Mouse (Mus musculus): ENCODE measurements around the gene Tln1. TPM values are rescaled to one million over a fixed set of nuclear protein-coding genes. Genes with fewer than 3 reads are reported as not detected.
A peak's percentile ranks its signal among the peaks of the same experiment; 100 is the strongest.

Tln1 gene
- polyA plus RNA-seq, 1 experiment from 2014 or later: 112 TPM

DNA sequence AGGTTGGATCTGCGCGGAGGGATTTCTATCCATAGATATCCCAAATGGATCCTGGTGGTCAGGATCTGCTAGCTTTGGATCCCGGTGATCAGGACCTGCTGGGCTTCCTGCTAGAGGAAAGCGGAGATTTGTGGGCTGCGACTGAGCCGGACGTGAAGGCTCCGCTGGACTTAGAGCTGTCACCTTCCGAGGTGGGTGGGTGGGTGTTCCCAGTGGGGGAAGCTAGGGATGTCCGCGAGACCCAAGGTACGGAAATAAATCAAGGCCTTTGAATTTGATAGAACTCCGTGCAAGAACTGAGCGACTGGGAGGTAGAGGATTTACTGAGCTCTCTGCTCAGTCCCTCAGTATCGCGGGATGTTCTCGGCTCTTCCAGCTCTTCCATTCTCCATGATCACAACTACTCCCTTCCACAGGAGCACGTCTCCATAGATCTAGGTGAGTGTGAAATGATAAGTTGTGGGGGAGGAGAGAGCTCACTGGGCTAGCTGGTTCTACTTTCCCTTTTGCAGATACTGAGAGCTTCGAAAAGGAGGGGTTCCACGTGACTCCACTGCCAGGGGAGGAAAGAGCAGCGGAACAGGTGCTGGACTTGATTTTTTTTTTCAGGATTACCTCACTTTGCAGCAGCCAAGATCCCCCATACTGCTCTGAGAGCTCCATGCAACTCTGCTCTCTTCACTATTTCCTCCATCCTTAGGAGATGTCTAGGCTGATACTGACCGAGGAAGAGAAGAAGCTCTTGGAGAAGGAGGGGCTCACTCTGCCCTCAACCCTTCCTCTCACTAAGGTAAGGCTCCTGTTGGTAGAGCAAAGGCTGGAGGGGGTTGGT lies 494 bp upstream of the Tln1 start:
- no peak for TF ChIP-seq CTCF (IDR thresholded peaks at IDR 0.05)
- H3K27me3 ChIP-seq: no peaks in the 10 kb centered on the region
- CTCF ChIA-PET: interaction anchor here (0.8 to 2.8 kb wide), 7 partner anchors 10 to 109 kb away, joined by 3 to 9 read pairs (median 3); partner anchors contain the start of genes Ccdc107, Gba2 and Rgp1
- ATAC-seq: no peak
- no peak for DNase-seq (ENCODE audit: low read depth, low spot score)
- POLR2A ChIA-PET: interaction anchor here (0.7 to 1.8 kb wide), 2 partner anchors 16 to 150 kb away, joined by 3 to 4 read pairs; no protein-coding TSS in a partner anchor
- in situ Hi-C loops (cut with MboI; ENCODE audit: low pct_unique_long_range_greater_than_20kb): no loop called here

DNA sequence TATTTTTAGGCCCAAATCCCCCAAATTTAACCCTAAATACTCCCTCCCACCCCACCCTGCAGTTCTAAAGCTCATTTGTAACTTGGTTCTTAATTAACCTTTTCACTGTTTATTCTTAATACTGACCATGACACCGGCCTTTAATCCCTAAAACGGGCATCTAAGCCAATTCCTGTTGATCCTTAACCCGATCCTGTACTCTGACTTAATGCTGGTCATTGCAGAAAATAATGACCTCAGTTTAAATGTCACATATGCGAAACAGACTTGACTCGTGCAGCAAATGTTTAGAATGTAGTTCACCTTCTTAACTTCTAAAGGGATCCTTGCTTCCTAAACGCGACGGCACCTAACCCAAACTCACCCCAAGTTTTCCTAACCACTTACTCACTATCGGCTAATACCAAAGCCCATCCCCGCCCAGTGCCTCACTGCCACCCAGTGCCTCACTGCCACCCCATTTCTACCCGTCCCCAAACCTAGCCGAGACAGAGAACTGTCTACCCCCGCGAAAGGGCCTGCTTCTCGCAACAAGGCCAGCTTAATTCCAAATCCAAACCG lies 975 bp downstream of the Tln1 start:
- CTCF ChIA-PET: interaction anchor here (1.2 to 2.8 kb wide), 4 partner anchors 9 to 68 kb away, joined by 3 to 9 read pairs (median 5); no protein-coding TSS in a partner anchor
- no peaks in the 10 kb centered on the region for H3K27me3 ChIP-seq
- in situ Hi-C loops (cut with MboI; ENCODE audit: low pct_unique_long_range_greater_than_20kb): no loop called here
- DNase-seq (ENCODE audit: low read depth, low spot score) (no peak), ATAC-seq (no peak)
- POLR2A ChIA-PET: interaction anchor here (0.6 to 1.8 kb wide), 6 partner anchors 17 to 709 kb away, joined by 3 to 9 read pairs (median 4); partner anchors contain the start of genes Gba2 and Rgp1
- no peak for TF ChIP-seq CTCF (IDR thresholded peaks at IDR 0.05)

DNA sequence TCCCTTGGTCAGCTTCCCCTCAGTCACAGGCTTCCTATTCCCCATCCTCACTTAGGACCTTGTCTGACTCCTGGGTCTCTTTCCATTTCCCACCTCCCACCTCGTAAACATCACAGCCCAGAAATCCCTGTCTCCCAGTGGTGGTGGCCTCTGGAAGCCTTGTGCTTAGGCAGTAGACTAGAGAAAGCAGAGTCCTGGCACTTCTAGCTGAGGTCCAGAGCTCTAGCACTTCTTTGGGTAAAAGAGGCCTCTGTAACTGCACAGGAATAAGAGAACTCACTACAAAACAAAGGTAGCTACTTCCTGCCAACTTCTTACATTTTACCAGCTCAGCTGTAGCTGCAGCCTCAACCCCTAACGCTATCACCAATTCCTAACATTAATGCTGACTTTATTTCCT lies 1.5 kb downstream of the Tln1 start:
- in situ Hi-C loops (cut with MboI; ENCODE audit: low pct_unique_long_range_greater_than_20kb): no loop called here
- no peaks in the 10 kb centered on the region for H3K27me3 ChIP-seq
- CTCF ChIA-PET: interaction anchor here (1.2 to 2.8 kb wide), 2 partner anchors 8 to 33 kb away, joined by 3 to 9 read pairs; no protein-coding TSS in a partner anchor
- TF ChIP-seq CTCF (IDR thresholded peaks at IDR 0.05): no peak
- no peak for DNase-seq (ENCODE audit: low read depth, low spot score)
- POLR2A ChIA-PET: interaction anchor here (0.6 to 1.7 kb wide), 5 partner anchors 8 to 62 kb away, joined by 3 to 9 read pairs (median 4); partner anchors contain the start of genes Gba2 and Rgp1
- no peak for ATAC-seq

DNA sequence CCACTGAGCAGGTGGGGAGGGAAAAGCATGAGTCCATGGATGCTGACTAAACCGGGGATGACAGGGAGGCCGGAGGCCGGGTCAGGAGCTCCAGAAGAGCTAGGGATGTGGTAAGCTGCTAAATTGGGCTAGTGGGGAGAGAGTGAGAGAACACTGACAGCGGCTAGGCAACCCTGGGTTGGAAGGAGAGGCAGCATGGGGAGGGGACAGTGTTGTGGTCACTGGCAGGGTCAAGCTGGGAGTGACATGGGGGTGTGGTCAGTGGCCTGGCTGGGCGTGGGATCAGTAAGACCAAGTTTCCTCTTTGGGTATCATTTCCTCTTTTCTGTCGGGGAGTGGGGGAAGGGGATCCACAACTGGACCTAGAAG lies 2.3 kb downstream of the Tln1 start:
- POLR2A ChIA-PET: interaction anchor here (0.6 to 1.7 kb wide), 6 partner anchors 9 to 110 kb away, joined by 3 to 5 read pairs (median 3); no protein-coding TSS in a partner anchor
- TF ChIP-seq CTCF (IDR thresholded peaks at IDR 0.05): no peak
- CTCF ChIA-PET: interaction anchor here (1.1 to 2.8 kb wide), 2 partner anchors 8 to 11 kb away, joined by 4 to 9 read pairs; no protein-coding TSS in a partner anchor
- ATAC-seq: no peak
- in situ Hi-C loops (cut with MboI; ENCODE audit: low pct_unique_long_range_greater_than_20kb): no loop called here
- H3K27me3 ChIP-seq: no peaks in the 10 kb centered on the region
- DNase-seq (ENCODE audit: low read depth, low spot score): no peak

DNA sequence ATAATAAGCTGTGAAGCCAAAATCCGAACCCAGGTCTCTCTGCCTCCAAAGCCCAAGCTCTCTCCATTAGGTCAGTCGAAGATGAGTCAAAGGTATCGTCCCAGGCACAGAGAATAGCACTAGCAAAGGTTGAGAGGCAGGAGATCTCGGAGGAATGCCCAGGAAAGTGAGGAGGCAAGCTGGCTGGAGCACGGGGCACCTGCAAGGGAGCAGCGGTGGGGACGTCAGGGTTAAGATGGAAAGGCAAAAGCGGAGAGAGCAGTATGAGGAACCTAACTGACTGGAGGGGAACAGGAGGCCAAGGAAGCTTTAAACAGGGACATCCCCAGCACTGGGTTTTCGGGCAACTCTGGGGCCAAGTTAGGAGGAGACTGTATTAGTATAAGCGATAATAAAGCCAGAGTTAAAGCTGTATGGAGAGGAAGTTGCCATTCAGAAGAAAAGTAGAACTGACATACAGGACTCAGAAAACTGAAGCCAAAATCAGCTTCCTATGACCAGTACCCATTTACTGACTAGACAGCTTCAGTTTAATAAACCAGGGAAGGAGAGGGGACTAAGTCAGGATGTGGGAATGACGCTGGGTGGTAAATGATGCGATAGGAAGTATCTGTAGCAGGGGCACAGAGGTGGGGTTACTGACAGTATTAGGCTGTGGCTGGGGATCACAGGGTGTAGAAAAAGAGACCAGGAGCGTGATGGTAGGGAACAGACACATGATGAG lies 2.8 kb downstream of the Tln1 start:
- ATAC-seq (no peak), DNase-seq (ENCODE audit: low read depth, low spot score) (no peak)
- no peaks in the 10 kb centered on the region for H3K27me3 ChIP-seq
- CTCF ChIA-PET: interaction anchor here (1.1 to 2.7 kb wide), 3 partner anchors 11 to 29 kb away, joined by 4 to 12 read pairs (median 4); no protein-coding TSS in a partner anchor
- no peak for TF ChIP-seq CTCF (IDR thresholded peaks at IDR 0.05)
- POLR2A ChIA-PET: interaction anchor here (0.5 to 0.6 kb wide), 5 partner anchors 16 to 455 kb away, joined by 3 to 9 read pairs (median 4); no protein-coding TSS in a partner anchor
- in situ Hi-C loops (cut with MboI; ENCODE audit: low pct_unique_long_range_greater_than_20kb): no loop called here

DNA sequence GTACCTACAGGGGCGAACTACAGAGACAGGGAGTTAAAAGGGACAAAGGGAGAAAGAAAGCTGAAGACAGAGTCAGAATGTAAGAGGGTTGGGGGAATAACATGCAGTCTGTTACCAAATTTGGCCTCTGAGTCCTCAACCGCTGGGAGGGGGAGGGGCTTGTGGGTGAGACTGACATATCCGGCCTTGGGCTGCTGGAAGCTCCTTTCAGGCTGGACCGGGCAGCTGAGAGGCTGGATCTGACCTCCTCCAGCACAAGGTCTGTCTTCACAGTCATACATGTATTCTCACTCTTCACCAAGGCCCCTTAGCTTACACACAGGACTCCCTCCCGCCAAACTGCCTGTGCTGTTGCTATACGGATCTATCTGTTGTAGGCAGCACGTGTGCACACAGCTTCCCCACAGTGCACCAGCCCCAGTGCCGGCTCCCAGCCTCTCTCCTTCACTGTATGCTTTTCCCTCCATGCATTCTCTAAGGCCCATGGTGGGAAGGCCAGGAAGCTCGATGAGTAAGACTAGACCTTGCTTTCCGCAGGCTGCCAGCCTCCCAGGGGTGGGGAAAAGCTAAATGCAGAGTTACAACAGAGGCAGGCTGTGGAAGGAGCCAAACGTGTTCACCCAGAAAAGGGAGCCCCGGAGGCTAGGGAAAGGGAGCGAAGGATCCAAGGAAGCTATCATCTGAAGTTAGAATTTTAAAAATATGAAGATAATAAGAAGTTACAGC lies 3.7 kb downstream of the Tln1 start:
- ChIA-PET CTCF (interaction anchor here (1.0 to 2.7 kb wide), 6 partner anchors 10 to 31 kb away, joined by 3 to 12 read pairs (median 4); no protein-coding TSS in a partner anchor), POLR2A (interaction anchor here (0.6 kb wide), 1 partner anchor 42 kb away, joined by 4 read pairs; no protein-coding TSS in a partner anchor)
- H3K27me3 ChIP-seq: no peaks in the 10 kb centered on the region
- no peak for TF ChIP-seq CTCF (IDR thresholded peaks at IDR 0.05)
- ATAC-seq (peak; percentile 10), DNase-seq (ENCODE audit: low read depth, low spot score) (no peak)
- in situ Hi-C loops (cut with MboI; ENCODE audit: low pct_unique_long_range_greater_than_20kb): no loop called here

DNA sequence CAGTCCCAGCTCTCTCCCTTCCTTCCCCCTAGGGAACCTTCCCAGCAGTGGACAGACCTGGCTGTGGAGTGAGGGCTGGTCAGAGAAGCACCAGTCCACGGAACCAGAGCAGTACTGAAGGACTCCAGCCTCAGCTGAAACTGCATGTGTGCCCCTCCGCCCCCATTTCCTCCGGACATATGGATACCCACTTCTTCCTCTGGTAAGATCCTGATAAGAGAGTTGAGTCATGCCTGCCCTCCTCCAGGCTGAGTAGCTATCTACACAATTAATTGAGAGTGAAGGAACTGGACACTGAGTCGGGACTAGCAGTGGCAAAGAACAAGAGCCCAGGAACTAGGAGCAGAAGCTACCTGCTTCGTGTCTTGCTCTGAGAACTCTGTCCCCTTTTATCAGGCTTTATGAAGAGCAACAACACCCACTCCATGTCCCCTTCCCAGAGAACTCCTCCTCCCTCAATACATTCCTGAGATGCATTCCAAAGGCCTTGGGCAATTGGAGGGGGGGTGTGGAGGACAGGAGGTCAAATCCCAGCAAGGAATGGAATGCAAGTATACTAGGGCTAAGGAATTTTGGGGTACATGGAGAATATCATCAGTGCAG lies 4.4 kb downstream of the Tln1 start:
- peak; percentile 51 for DNase-seq (ENCODE audit: low read depth, low spot score)
- in situ Hi-C loops (cut with MboI; ENCODE audit: low pct_unique_long_range_greater_than_20kb): no loop called here
- CTCF ChIA-PET: interaction anchor here (1.0 to 2.7 kb wide), 5 partner anchors 11 to 30 kb away, joined by 3 to 12 read pairs (median 3); no protein-coding TSS in a partner anchor
- ATAC-seq: peak; percentile 6
- POLR2A ChIA-PET: no interaction called here
- H3K27me3 ChIP-seq: no peaks in the 10 kb centered on the region
- TF ChIP-seq CTCF (IDR thresholded peaks at IDR 0.05): no peak

DNA sequence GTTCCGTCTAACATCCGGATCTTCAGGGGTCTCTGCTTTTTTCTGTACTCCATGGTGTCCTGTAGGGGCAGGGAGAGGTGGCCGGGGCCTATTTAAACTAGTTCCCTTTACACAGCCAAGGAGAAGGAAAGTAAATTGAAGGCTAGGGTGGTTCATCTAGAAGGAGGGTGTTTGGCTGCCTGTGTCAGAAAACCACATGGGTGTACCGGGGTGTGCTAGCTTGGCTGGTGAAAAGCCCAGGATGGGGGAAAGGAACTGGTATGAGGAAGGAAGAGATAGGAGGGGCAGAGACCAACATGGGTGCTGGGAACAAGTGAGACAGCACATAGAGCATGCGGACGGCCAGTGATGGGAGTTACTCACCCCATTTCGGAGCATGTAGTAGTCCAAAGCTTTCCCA lies 6.6 kb downstream of the Tln1 start:
- no peak for DNase-seq (ENCODE audit: low read depth, low spot score)
- in situ Hi-C loops (cut with MboI; ENCODE audit: low pct_unique_long_range_greater_than_20kb): no loop called here
- H3K27me3 ChIP-seq: no peaks in the 10 kb centered on the region
- POLR2A ChIA-PET: no interaction called here
- ATAC-seq: no peak
- TF ChIP-seq CTCF (IDR thresholded peaks at IDR 0.05): no peak
- CTCF ChIA-PET: no interaction called here

DNA sequence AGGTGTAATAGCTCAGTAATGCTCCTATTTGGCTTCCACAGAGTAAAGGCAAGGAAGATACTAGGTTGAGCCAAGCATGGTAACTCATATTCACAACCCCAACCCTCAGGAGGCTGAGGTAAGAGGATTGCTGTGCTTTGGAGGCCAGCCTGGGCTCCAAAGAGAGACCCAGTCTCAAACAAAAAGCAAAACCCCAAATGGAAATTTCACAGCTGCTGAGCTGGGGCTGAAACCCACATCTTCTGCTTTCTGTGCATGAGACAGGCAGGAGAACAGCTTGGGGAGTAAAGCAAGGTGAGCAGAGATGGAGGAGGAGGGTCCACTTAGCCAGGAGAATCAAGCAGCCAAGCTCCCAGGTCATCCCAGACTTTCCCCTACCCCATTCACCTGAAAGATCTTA lies 8.6 kb downstream of the Tln1 start:
- no peak for ATAC-seq
- CTCF ChIA-PET: interaction anchor here (0.9 kb wide), 1 partner anchor 23 kb away, joined by 5 read pairs; no protein-coding TSS in a partner anchor
- in situ Hi-C loops (cut with MboI; ENCODE audit: low pct_unique_long_range_greater_than_20kb): no loop called here
- POLR2A ChIA-PET: no interaction called here
- DNase-seq (ENCODE audit: low read depth, low spot score): no peak
- H3K27me3 ChIP-seq: no peaks in the 10 kb centered on the region
- no peak for TF ChIP-seq CTCF (IDR thresholded peaks at IDR 0.05)
